Mouse (Mus musculus) olfactory bulb, adult 2 months (tissue): Measurements from ENCODE around the gene Ube2o.

ENCODE experiments used
- CTCF ChIP-seq: fragments of 200-500 bp; IDR thresholded peaks from 2 replicates; pipeline ENCODE4 v1.5.1; 2012; ENCODE audit warnings: low read depth, mild to moderate bottlenecking, low read length, moderate library complexity; ENCODE audit not compliant: insufficient read depth
- POLR2A ChIP-seq: fragments of 200-500 bp; IDR thresholded peaks from 2 replicates; pipeline ENCODE4 v1.6.1; 2012; ENCODE audit warnings: mild to moderate bottlenecking, low read depth, low read length, moderate library complexity; ENCODE audit not compliant: insufficient read depth

DNA sequence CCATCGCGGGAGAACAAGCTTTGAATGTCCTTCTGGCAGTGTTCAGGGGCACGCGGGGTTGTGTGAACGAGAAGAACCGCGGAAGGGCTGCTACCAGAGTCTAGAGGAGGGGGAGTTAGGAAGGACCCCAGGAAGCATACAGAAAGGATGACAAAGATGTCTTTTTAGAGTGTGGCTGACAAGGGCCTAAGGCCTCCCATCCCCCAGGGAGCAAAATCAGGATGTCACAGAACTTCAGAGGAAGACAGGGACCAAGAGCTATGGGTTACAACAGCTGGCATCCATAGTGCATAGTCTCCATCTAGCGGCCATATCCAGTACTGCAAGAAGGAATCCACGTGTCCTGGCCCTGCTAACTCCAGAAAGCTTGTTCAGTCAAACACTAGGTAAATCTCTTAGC is 47.5 kb upstream of the Ube2o start:
- no peak; the same call in 1 of the 2 replicates for TF ChIP-seq CTCF
- TF ChIP-seq POLR2A: no peak
